Mouse (Mus musculus) gastrocnemius, adult 2 months (tissue): Measurements from ENCODE around the gene Mcm3ap. TPM values are rescaled to one million over a fixed set of nuclear protein-coding genes. Genes with fewer than 3 reads are reported as not detected.
A peak's percentile ranks its signal among the peaks of the same experiment; 100 is the strongest.

ENCODE experiments used
- DNase-seq: peaks from one replicate; pipeline ENCODE4 v3.0.0; 2022
- H3K27ac ChIP-seq: fragments of 200-600 bp; 2 replicates; pipeline ENCODE4 v1.8.1; 2022; ENCODE audit warnings: mild to moderate bottlenecking
- H3K4me3 ChIP-seq: fragments of 200-600 bp; 2 replicates; pipeline ENCODE4 v1.8.1; 2022; ENCODE audit warnings: mild to moderate bottlenecking, moderate library complexity
- CTCF ChIP-seq: fragments of 200-600 bp; IDR thresholded peaks from 2 replicates; pipeline ENCODE4 v1.8.1; 2022; ENCODE audit warnings: antibody characterized with exemption, mild to moderate bottlenecking, moderate library complexity
- intact Hi-C: fragments of 180-260 bp; cut with DNase I; formaldehyde crosslinking; loops from one replicate; pipeline ENCODE4 v1.15.1; 2025
- total RNA-seq, 2 experiments: library from RNA; stranded (reverse); gene quantifications; 2 replicates each; pipeline ENCODE4 v1.2.3; 2021

Gene Mcm3ap
- total RNA-seq, 2 experiments from 2014 or later: 18.0 to 23.8 TPM

DNA sequence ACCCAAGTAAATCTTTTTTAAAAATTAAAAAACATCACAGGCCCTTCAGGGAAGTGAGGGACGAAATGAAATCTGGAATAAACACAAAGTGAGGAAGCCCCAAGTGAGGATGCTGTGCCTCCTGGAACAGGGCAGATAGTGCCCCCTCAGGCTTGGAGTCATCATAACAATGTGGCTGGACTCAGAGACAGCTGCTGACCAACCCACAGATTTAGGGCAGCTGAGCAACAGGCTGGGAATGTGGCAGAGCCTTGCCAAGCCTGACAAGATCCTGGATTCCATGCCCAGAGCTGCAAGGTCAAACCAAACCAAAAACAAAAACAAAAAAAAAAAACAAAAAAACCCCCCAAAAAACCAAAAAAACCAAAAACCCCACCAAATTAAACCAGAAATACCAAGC is 7.5 kb upstream of the Mcm3ap start:
- intact Hi-C loops: loop anchor here (10.0 kb wide), 1 partner anchor 164 kb away; the partner anchor contains the start of gene Col6a2

DNA sequence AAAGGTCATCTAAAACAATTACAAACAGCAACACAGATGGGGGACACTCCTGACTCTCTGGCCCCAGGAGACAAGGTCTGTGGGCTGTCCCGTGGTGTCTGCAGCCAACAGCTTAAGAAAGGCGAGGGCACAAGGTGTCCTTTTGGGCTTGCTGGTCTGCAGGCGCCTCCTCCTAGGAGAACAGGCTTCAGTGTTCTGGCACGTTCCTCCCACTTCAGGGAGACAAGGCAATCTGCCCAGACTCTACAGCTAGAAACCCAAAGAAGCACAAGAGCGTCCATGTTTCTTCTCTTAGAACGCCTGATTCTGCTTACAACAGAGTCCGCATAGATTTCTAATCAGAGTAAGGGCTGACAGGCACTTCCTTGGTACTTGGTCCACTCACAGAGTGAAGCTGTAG is 6.4 kb upstream of the Mcm3ap start:
- H3K27ac ChIP-seq: no peak overlapping the region
- no peak for DNase-seq
- intact Hi-C loops: loop anchor here (10.0 kb wide), 1 partner anchor 162 kb away; the partner anchor contains the start of gene Col6a2
- no peak for TF ChIP-seq CTCF
- no peak overlapping the region for H3K4me3 ChIP-seq

More for the DNA sequence above, 7.5 kb upstream of the Mcm3ap start:
- no peak for TF ChIP-seq CTCF
- Histone ChIP-seq H3K27ac (no peak overlapping the region), H3K4me3 (no peak overlapping the region)
- DNase-seq: no peak

GRCm38 (mm10) chr10:76462721-76463120 is 6.0 kb upstream of the Mcm3ap start:
- H3K4me3 ChIP-seq: no peak overlapping the region
- no peak for DNase-seq
- H3K27ac ChIP-seq: no peak overlapping the region
- intact Hi-C loops: loop anchor here (10.0 kb wide), 1 partner anchor 162 kb away; the partner anchor contains the start of gene Col6a2
- no peak for TF ChIP-seq CTCF

DNA sequence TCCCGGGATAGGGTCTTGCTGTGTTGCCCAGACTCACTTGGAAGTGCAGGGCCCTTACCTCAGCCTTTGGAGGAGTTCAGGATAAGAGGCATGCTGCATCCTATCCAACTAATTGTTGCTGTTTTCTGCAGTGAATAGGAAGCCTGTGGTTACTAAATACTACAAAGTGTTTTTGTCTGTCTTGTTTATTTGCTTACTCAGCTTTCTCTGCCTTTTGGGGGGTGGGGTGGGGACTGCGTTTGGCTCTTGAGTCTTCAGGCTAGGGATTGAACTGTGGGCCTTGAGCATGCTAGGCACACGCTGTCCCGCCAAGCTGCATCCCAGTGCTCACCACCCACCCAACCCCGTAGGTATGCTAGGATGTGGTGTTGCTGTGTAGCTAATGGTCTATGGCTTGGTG is 5.0 kb downstream of the Mcm3ap start:
- Histone ChIP-seq H3K27ac (no peak overlapping the region), H3K4me3 (no peak overlapping the region)
- DNase-seq: no peak
- no peak for TF ChIP-seq CTCF
- intact Hi-C loops: no loop called here

GRCm38 (mm10) chr10:76480851-76481250 is 12.1 kb downstream of the Mcm3ap start:
- no peak for DNase-seq
- intact Hi-C loops: no loop called here
- H3K27ac ChIP-seq: no peak overlapping the region
- H3K4me3 ChIP-seq: no peak overlapping the region
- no peak for TF ChIP-seq CTCF

DNA sequence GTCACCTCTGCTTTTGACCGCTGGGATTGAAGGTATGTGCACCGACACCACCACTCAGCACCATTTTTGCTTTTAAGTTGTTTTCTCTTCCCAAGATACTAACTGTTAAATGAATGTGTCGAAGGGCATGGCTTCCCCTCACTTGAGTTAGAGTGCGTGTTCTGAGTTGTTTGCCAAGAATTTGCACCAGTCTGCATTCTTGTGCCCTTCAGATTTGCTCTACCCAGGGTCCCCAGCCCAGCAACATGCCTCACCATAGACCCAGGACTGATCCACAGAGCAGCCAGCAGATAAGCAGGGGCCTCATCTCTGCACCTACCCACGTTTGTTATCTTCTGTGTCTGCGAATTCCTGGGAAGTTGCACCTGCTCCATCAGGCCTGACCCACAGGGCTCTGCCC is 12.8 kb downstream of the Mcm3ap start:
- TF ChIP-seq CTCF: no peak
- intact Hi-C loops: no loop called here
- no peak overlapping the region for H3K4me3 ChIP-seq
- no peak overlapping the region for H3K27ac ChIP-seq
- DNase-seq: no peak

DNA sequence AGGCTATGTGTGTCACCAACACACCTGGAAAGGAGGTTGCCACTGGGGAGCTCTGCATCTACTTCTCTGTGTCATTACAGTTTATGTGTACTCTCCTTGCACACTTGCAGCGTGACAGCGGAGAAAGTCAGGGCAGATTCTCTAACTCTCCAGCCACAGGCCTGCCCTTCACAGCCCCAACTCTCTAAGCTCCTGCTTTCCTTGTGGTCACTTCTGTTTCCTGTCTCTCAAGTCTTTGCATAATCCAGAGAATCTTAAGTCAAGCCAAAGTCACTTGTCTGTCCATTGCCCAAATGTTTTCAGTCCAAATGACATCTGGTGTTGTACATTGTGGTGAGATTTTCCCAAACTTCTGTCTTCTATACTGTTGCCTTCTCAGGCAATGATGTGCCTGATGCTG is 17.6 kb downstream of the Mcm3ap start:
- H3K27ac ChIP-seq: no peak overlapping the region
- intact Hi-C loops: no loop called here
- no peak overlapping the region for H3K4me3 ChIP-seq
- DNase-seq: no peak
- no peak for TF ChIP-seq CTCF

- H3K27ac ChIP-seq: no peak overlapping the region
- no peak for DNase-seq
- intact Hi-C loops: no loop called here
- H3K4me3 ChIP-seq: no peak overlapping the region
- no peak for TF ChIP-seq CTCF
These were observed 19.5 kb downstream of the Mcm3ap start for GRCm38 (mm10) chr10:76488265-76488664.

DNA sequence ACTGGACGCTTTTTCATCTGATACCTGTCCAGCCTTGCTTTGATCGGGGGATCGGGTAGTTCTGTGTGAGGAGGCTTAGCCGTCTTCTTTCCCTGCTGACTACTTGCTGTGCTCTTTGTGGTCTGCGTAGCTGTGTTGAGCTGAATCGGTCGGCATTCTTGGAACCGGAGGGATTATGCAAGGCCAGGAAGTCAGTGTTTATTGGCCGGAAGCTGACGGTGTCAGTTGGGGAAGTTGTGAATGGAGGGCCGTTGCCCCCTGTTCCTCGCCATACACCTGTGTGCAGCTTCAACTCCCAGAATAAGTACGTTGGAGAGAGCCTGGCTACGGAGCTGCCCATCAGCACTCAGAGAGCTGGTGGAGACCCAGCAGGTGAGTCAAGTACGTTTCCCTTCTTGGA is 20.5 kb downstream of the Mcm3ap start:
- H3K27ac ChIP-seq: no peak overlapping the region
- no peak overlapping the region for H3K4me3 ChIP-seq
- DNase-seq: no peak
- no peak for TF ChIP-seq CTCF
- intact Hi-C loops: no loop called here

- no peak for TF ChIP-seq CTCF
- intact Hi-C loops: no loop called here
These were observed 24.8 kb downstream of the Mcm3ap start for GRCm38 (mm10) chr10:76493527-76493926.

DNA sequence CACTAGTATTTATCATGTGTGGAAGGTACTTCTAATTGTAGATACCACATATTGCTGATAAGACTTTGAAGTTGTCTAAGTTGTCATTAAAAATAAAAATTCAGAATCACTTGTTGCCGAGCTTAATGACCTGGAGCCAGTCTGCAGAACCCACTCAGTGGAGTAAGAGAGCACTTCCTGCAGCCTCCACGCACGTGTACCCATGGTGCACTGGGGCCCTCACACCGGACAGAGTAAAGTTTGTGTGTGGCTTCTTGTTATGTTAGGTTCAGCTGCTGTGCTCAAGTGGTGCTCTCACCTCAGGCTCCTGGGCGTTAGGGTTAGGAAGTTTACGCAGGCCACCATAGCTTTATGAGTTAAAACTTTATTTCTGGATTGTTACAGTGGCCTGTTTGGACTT is 26.8 kb downstream of the Mcm3ap start:
- intact Hi-C loops: no loop called here
- DNase-seq: no peak
- no peak overlapping the region for H3K4me3 ChIP-seq
- H3K27ac ChIP-seq: no peak overlapping the region
- TF ChIP-seq CTCF: no peak

More at GRCm38 (mm10) chr10:76493527-76493926, 24.8 kb downstream of the Mcm3ap start:
- no peak overlapping the region for H3K4me3 ChIP-seq
- H3K27ac ChIP-seq: no peak overlapping the region
- DNase-seq: no peak

DNA sequence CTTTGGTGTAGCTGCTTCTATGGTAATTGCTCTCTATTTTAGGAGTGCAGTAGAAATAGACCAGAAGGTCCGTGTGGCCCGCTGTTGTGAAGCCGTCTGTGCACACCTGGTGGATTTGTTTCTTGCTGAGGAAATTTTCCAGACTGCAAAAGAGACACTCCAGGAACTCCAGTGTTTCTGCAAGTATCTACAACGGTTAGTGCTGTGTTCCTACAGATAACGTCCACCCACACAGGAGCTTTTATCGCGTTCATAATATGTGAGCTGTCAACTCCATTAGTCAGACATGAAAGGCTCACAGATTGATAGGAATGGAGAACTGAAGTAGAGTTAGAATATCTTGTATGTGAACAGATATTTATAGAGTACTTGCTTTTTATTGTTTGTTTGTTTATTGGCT is 27.6 kb downstream of the Mcm3ap start:
- peak overlapping the region; percentile 16; the same call in 1 of the 2 replicates for H3K27ac ChIP-seq
- intact Hi-C loops: no loop called here
- H3K4me3 ChIP-seq: no peak overlapping the region
- DNase-seq: no peak
- no peak for TF ChIP-seq CTCF

DNA sequence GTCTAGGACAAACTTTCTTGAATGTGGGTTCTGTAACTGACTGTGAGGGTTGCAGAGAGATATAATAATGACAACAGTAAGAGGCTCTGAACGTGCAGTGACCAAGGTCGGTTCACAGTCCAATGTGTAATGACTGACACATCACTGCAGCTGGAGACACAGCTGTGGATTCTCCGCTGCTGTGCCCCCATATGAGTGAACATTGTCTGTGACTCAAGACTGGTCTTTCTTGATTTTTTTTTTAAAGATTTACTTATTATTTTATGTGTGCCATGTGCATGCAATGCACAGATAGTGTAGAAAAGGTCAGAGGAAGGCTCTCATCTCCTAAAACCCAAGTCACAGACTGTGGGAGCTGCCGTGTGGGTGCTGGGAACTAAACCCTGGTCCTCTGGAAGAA is 28.8 kb downstream of the Mcm3ap start:
- intact Hi-C loops: no loop called here
- TF ChIP-seq CTCF: no peak
- Histone ChIP-seq H3K4me3 (no peak overlapping the region), H3K27ac (no peak overlapping the region)
- no peak for DNase-seq

DNA sequence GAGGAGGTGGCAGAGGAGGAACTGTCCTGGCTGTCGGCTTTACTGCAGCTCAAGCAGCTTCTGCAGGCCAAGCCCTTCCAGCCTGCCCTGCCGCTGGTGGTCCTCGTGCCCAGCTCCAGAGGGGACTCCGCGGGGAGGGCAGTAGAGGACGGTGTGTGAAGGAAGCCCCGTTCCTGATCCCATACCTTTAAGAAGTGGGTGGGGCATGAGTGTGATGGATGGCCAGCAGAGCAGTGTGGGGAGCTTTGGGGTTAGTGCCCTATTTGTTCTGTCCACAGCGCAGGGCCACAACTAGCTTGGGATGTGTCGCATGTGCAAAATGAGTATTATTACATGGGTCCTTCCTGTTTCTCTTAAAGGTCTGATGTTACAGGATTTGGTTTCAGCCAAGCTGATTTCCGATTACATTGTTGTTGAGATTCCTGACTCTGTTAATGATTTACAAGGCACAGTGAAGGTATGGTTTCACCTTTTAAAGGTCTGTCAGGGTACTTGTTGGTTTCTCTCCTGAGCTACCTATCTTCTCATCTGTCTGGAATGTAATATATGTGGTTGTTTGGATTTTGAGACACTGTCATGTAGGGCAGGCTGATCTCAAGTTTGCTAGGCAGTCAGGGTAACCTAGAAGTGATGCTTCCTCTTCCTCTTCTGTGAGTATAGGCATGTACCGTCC is 35.7 kb downstream of the Mcm3ap start:
- Histone ChIP-seq H3K4me3 (no peak overlapping the region), H3K27ac (no peak overlapping the region)
- DNase-seq: no peak
- intact Hi-C loops: loop anchor here (10.0 kb wide), 1 partner anchor 170 kb away; no protein-coding TSS in a partner anchor
- TF ChIP-seq CTCF: no peak
